Mouse (Mus musculus): ENCODE data around the gene Ncam1. TPM values are rescaled to one million over a fixed set of nuclear protein-coding genes. Genes with fewer than 3 reads are reported as not detected.

The Ncam1 gene
- 2.6 TPM for polyA plus RNA-seq (2014; fragmentation: Illumina TruSeq; extraction: RNeasy Lipid Tissue Mini Kit (QIAGEN cat#74804); ENCODE audit: low replicate concordance)

DNA sequence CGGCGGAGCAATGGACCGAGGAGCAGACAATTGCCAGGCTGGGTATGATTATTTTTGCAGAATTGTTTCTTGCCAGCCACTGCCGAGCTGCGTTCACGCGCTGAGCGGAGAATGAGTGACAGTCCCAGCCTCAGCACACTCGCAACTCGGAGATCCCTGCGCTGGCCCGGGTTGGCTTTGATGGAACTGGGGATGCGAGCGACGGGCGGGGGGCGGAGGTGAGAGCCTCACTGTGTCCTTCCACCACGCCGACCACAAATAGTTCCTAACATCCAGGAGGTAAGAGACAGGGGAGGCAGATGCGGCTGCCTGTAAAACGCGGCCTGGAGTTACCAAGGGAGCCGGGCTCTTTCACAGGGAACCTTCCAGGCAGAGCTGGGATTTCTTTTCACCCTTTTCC, at the start of gene Ncam1:
TSS of gene Ncam1 (minus strand) at position 120 of the 400 bp plus-strand sequence.

DNA sequence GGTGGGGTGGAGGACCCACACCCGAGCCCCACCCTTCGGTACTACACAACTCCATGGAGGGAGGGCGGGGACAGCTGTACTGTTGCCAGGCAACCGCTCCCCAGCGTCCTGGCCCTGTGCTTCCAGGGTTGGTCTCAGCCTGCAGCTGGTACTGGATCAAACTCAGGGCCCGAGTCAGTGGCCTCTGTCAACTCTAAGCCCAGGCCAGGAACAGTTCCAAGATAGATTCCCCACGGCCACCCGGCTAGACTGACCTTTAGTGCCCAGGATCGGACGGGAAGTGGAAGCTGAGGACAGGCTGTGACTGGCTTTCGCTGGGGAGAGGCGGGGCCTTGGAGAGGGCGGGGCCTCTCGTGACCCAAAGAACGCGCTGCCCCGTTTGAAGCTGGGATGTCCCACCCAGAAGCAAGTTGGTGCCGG, 312.8 kb downstream of the Ncam1 start, which contains the start of gene Ttc12:
TSS of gene Ttc12 (minus strand) at position 334 of the 420 bp plus-strand sequence.

